Mouse (Mus musculus) urinary bladder, postnatal 14 days (tissue): ENCODE measurements around the gene Prss12.

ENCODE experiments used
- DNase-seq: peaks from one replicate; pipeline ENCODE4 v3.0.0; 2021; ENCODE audit warnings: low spot score

The Prss12 gene

GRCm38 (mm10) chr3:123446708-123447537 lies at the start of gene Prss12:
Prss12 (plus strand) TSS chr3:123446913.
- peak; percentile 21 for DNase-seq

GRCm38 (mm10) chr3:123397562-123398481 lies 48.9 kb upstream of the Prss12 start:
- DNase-seq, result no peak

DNA sequence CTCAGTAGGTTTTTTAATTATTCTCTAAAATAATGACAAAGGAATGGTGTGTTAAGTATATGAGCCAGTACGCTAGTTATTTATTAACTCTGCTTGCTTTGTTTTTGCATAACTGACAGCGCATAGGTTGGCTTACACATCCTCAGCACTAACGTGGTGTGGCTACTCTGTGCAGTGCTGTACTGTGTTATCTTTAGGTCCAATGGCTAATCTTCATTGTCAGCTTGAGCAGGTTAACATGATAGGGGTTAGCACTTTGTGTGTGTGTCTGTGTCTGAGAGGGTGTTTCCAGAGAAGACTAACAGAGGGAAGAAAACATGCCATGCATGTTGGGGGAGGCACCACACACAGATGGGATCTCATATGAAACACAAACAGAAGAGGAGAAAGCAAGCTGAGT lies 41.8 kb upstream of the Prss12 start:
- DNase-seq, result no peak

GRCm38 (mm10) chr3:123411821-123412578 lies 34.7 kb upstream of the Prss12 start:
- no peak for DNase-seq

GRCm38 (mm10) chr3:123413173-123413572 lies 33.5 kb upstream of the Prss12 start:
- no peak for DNase-seq

GRCm38 (mm10) chr3:123425647-123426046 lies 21.1 kb upstream of the Prss12 start:
- DNase-seq, result no peak

GRCm38 (mm10) chr3:123428005-123428404 lies 18.7 kb upstream of the Prss12 start:
- DNase-seq, result no peak

DNA sequence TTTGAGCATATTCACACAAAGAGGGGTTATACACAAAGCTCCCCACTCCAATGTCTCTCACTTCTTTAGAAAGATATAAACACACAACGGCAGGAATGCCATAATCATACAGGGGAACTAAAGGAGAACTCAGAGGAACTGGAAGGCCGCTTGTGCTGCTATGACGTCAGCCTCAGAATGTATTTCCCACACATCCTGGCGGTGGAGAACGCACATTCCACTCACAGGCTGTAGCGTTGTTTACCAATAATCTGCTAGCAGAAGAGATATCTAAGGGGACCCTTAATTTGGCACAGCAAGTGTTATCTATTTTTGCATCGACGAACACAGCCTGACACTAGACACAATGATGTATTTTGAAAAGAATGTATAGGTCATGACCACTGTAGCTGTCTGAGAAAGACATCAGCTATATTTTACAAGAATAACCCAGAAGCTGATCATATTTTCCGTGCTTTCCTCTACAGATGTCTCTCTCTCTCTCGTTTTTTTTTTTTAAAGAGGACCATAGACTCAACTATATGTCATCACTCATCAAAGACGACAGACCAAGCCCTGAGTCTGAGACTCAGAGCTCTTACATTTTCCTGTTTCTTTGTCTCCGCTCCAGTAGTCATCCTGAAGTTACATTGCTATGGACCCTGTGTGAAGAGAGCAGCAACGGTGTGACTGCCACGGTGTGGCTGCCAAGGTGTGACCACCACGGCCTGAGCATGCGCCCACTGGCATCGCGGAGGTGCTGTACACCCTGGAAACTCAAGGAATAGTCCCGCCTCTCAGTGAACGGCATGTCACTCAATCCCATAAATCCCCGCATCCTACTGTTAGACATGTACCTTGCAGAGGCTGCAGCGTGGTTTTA lies 16.9 kb upstream of the Prss12 start:
- no peak for DNase-seq

DNA sequence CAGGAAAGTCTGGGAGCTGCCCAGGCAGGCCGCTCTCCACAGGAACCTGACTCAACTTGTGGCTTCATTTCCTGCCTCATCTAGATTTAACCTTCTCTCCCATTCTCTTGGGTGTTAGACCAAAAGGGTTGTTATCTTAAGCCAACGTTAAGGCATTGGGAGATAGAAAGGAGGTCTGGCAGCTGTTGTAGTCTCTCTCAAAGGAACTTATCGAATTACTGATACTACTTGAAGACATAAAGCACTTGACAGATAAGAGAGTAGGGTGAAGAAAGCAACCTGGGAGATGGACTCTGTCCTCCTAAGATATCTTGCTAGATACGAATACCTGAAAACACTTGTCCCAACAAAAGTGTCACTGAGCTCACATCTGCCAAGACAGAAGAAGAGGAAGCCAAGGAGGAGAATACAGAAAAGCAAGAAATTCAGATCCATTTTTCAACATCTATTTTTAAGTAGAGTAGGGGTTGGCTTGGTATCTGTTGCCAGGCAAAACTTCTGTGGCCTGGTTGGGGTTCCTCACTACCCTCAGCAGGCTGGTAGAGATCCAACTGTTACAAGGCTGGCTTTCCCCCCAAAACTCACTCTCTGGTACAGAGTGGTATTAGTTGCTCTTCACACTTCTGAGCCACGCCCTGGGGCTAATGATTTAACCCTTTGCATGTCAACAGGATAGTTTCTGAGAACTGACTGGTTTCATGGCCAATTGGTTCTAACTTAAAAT lies 14.6 kb upstream of the Prss12 start:
- no peak for DNase-seq

GRCm38 (mm10) chr3:123433362-123433761 lies 13.4 kb upstream of the Prss12 start:
- DNase-seq, result no peak

DNA sequence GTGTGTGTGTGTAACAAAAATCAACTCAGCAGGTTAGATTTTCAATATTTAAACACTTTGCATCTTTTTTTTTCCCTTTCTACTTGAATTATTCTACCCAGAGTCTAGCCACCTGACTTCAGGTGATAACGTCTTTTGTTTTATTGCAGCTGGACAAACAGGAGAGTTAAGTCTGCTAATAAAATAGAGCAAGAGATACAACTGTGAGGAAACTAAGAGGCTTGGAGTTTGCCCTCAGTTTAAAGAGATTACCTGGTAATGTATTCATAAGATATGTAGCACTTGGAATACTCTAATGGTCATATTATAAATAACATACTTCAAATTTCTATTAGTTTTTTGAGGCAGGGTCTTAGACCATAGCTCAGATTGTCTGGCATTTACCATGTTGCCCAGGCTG lies 9.1 kb upstream of the Prss12 start:
- no peak for DNase-seq

DNA sequence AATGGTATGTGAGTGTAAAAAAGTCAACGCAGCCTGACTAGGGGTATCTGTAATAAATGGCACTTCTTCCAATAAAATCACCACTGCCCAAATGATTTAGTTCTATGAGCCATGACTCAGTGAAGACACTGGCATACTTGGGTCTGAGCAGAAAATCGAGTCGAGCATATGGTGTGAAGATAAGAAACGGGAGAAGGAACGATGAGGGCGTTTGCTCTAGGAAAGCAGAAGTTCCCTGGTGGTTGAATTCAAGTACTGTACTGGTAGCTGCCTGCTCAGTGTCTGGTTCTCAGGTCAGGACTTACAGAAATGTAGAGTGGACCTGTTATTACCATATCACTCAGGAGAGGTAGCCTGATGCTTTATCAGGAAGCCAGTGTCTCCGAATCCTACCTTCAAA lies 6.2 kb upstream of the Prss12 start:
- no peak for DNase-seq

DNA sequence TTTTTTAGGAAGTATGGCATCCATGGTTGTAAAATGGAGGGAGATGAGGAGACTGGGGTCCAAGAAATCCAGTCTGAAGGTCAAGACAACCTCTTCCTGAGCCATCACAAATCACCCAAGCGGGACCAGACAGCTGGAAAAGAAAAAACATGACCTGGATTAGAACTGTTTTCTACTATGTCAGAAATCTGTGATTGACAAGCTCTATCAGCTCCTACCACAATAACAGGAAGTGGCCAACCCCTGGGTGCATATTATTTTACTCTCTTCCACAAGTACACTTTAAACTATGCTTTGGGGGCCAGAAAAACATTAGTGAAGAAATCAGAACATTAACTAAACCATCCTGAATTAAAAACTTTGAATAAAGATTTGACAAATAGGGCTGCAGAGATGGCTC lies 2.2 kb upstream of the Prss12 start:
- DNase-seq, result no peak

GRCm38 (mm10) chr3:123447538-123448059 lies 886 bp downstream of the Prss12 start:
- DNase-seq, result no peak

DNA sequence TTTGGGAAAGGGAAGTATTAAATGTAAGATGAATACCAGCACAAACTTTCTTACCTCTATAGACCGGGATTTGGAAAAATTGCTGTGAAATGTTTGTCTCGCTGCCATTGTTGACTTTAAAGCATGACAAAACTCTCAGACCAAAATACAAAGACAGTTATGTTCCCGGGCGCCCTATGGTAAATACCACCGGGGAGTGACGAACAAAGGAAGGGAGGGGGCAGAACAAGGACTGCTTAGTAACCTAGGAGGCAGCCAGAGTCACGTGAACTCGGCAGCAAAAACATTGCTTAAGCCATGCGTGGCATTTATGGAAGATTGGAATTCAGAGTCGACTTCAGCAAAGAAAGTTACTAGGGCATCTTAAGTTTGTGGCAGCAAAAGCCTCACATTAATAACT lies 1.4 kb downstream of the Prss12 start:
- no peak for DNase-seq

GRCm38 (mm10) chr3:123450107-123450506 lies 3.4 kb downstream of the Prss12 start:
- DNase-seq, result no peak

- no peak for DNase-seq
These were observed 6.2 kb downstream of the Prss12 start for GRCm38 (mm10) chr3:123452904-123453303.

DNA sequence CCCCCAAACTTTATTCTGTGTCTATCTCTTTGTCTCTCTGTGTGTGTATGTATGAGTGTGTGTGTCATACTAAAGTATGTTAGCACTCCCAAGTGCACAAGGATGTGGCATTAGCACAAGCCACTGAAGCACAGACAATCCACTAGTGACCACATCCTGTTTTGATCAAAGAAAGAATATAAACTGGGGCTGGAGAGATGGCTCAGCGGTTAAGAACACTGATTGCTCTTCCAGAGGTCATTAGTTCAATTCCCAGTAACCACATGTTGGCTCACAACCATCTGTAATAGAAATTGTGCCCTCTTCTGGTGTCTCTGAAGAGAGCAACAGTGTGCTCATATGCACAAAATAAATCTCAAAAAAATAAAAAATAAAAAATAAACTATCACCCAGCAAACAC lies 12.8 kb downstream of the Prss12 start:
- DNase-seq, result no peak

GRCm38 (mm10) chr3:123460436-123460835 lies 13.7 kb downstream of the Prss12 start:
- no peak for DNase-seq

- DNase-seq, result no peak
These were observed 15.6 kb downstream of the Prss12 start for GRCm38 (mm10) chr3:123462264-123462663.
